Mouse (Mus musculus) c-Kit-positive CD71-positive TER-119-positive erythroid progenitor cells, embryonic 14.5 days (primary cell): ENCODE measurements at regions not wholly inside any gene's neighbourhood (a gene's known extent, or its start where the extent isn't known, plus 50 kb on each side); places are given as distances from the start of the nearest gene placed in this dataset.

Source experiments
- DNase-seq: peaks from one replicate; pipeline ENCODE4 v3.0.0-alpha.2; 2013; ENCODE audit warnings: low spot score

- no peak for DNase-seq
Observed at GRCm38 (mm10) chr9:43466883-43467282, 156.2 kb downstream of the Trim29 start.

DNA sequence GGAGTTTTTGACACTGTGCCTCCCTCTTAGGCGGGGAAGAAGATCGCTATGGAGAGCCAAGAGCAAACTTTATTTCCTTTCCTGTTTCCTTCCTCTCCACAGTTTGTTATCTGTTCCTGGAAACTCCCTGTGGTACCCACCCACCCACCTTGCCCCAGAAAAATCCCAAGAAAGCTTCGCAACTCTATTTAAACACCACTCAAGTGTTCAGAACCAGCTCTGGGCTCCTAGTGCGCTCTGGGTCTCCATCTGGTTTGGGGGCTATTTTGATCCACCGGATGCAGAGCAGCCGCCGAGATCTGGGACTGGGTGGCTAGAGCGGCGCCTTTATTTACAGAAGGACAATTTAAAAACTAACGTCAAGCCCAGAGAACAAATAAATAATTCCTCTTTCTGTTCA is 158.6 kb downstream of the Trim29 start:
- no peak for DNase-seq

- DNase-seq, result no peak
Observed at GRCm38 (mm10) chr9:43472231-43472630, 161.6 kb downstream of the Trim29 start.

GRCm38 (mm10) chr9:43473164-43473563 is 162.5 kb downstream of the Trim29 start:
- no peak for DNase-seq

GRCm38 (mm10) chr9:43473601-43474302 is 163.1 kb downstream of the Trim29 start:
- DNase-seq, result no peak

GRCm38 (mm10) chr9:43474303-43474643 is 163.6 kb downstream of the Trim29 start:
- DNase-seq, result no peak

- no peak for DNase-seq
Observed at GRCm38 (mm10) chr9:43480826-43481591, 170.4 kb downstream of the Trim29 start.

- no peak for DNase-seq
Observed at GRCm38 (mm10) chr9:43482101-43483090, 171.7 kb downstream of the Trim29 start.

GRCm38 (mm10) chr9:43483195-43483594 is 172.5 kb downstream of the Trim29 start:
- no peak for DNase-seq

DNA sequence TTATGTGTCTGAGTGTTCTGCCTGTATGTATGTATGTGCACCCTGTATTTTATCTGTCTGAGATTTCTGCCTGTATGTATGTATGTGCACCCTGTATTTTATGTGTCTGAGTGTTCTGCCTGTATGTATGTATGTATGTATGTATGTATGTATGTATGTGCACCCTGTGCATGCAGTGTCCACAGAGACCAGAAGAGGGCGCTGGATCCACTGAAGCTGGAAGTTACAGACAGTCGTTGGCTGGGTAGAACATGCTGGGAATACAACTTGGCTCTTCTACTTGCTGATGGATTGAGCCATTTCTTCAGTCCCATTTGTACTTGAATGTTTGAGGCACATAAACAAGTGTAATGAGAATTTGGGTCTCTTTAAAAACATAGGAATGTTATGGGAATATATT is 173.3 kb downstream of the Trim29 start:
- DNase-seq, result no peak

DNA sequence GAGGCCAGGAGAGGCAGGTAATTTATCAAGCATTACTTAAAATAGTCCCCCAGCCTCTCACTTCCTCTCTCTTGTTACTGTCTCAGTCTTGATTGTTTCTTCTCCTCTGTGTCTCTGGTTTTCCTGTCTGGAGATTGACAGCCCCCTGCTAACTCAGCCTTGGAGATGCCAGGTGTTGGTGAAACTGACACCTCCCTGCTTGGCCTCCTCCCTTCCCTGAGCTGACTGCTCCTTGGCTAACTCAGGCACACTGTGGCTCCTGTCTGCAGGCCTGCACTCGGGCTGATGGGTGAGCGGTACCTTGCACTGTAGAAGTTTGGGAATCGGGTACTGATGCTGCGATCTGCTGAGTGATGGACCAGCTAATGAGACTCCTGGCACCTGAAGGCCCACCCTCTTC is 176.1 kb downstream of the Trim29 start:
- DNase-seq, result no peak

- no peak for DNase-seq
Observed at GRCm38 (mm10) chr9:43489205-43489604, 178.6 kb downstream of the Trim29 start.

GRCm38 (mm10) chr9:43491024-43491751 is 180.5 kb downstream of the Trim29 start:
- DNase-seq, result no peak

DNA sequence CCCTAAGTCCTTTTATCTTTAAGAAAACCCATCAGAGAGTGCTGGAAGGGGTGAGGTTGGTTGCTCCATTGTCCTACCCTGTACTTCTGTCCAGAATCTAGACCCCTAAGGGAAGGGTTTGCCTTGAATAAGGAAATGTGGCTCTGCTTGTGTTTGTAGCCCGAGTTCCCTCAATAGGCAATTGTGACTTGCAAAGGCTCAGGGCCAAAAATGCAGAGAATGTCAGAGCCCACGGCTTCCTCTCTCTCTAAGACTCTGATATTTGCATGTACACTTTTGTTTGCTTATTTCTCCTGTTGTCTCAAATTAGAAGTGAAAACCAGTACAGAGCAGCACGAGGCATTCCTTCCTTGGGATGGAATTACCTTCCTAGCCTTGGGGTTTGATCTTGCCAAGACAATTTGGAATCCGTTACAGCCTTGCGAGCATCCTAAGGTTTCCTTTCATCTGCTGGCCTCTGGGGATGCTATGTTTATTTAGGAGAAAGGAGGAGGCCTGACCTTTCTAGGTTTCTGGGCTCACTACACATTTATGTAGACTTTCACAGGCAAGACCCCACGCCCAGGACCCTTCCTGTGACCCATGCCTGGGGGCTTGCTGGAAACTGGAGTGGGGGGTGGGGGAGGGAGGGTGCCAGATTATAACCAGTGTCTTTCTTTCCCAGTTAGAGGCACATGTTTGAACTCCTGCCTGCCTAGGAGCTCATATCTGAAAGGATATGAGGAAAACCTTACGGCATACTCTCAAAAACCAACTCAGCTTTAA is 181.8 kb downstream of the Trim29 start:
- DNase-seq, result no peak

DNA sequence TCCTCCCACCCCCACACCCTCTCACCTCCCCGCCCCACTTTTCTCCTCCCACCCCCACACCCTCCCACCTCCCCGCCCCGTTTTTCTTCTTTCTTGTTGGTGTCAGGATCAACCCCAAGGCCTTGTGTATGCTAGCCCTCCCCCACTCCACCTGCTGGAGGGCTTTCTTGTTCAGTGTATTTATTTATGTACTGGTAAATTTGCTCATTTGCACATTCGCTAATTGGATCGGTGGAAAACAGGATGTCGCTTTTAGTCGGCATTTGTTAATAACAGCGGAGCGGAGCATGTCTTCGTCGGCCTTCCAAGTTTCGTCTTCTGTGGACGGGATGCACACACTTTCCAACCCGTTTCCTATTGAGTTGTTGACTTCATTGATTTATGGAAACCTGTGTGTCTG is 187.9 kb downstream of the Trim29 start:
- no peak for DNase-seq

- DNase-seq, result no peak
Observed at GRCm38 (mm10) chr9:43504270-43504932, 193.8 kb downstream of the Trim29 start.

DNA sequence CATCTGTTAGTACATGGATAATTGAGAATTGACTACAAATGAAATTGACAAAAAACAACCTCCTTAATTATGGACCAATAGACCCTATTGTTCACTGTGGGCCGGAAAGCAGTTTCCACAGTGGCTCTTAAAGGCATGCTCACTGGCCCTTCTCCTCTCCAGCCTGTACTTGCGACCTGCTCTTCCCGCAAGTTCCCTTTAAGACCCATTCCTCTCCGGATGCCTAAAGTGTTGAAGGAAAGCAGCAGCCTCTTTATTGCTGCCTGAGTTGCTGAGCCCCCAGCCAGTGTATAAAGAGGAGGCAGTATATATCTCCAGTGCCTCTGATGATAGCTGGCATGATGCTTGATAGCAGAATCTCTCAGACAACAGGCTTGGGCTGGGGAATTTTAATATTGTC is 195.2 kb downstream of the Trim29 start:
- DNase-seq, result no peak

- DNase-seq, result no peak
Observed at GRCm38 (mm10) chr9:43506276-43506675, 195.6 kb downstream of the Trim29 start.

DNA sequence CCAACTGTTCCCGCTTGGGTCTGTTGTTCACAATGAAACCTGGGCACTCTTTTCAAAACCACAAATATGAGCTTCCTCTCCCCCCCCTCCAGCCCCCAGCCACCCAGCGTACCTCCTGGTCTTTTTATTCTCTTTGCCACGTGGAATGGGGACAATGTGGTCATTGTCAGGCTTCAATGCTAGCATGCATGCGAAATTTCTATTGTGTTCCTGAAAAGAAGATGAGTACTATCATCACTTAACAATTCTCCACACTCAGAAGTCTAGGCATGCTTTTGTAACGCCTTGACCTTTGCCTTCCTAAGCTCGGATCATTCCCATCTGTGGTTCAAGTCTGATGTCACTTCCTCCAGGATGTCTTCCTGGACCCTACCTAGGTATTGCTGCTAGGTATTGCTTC is 202.2 kb downstream of the Trim29 start:
- DNase-seq, result no peak

DNA sequence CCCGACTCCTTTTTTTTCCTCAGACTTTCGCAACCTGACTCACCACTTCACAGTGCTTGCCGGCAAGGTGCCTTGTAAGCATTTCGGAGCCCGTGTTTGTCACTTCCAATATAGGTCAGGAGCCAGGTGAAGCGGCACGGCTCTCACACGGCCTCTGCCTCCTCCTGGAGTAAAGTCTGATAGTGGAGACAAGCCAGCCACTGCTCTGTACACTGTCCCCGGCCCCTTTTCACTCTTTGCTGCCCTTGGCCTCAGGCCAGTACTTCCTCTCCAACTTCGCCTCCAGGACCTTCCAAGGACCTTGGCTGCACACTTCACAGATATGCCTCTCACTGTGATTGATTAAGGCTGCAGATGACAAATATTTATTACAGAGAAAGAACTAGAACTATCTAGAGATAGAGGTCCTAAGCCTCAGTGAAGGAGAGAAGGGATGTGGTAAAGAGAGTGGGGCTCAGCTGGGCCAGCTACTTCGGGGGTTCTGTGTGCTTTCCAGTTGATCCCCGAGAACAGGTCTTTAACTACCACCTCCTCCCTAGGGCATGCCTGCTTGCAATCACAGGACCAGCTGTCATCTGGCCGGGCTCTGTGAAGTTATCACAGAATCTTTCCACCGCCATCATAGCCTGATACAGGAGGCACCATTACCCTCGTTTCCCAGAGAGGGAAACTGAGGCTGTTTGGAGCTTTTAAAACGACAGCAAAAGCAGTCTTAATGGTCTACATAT is 204.2 kb downstream of the Trim29 start:
- no peak for DNase-seq
